ENCODE assay signal across 9 mouse cellular contexts in genomic region chr3:35574402-35574801, GRCm38 (mm10).
DNase-seq lines count a peak whose midpoint lies in the region; ATAC-seq and TF ChIP-seq lines count a peak whose summit lies in the region.
"Had no signal": no experiment of that assay in that cellular context is flagged by ENCODE, and none has a peak within 500 bp of the region (broad histone marks: within the 10 kb centered on the region; RNA-seq: fewer than 3 reads in every experiment).

No protein-coding gene starts in this region.

- no peak overlapping the region for H3K4me3 ChIP-seq in heart, adult 2 months
- no peak overlapping the region for H3K4me3 ChIP-seq in heart, embryonic 10.5 days
- H3K4me3 ChIP-seq in E14TG2a.4 (replicated peaks; ENCODE audit: low read length): no peak overlapping the region
- no peak overlapping the region for H3K4me3 ChIP-seq in cortical plate, adult 2 months (ENCODE audit: insufficient read depth, low read length)
- H3K4me3 ChIP-seq in hindbrain, embryonic 11.5 days (ENCODE audit: low read depth, low read length): no peak overlapping the region
- H3K4me3 ChIP-seq in limb, embryonic 10.5 days: no peak overlapping the region
- H3K4me3 ChIP-seq: liver, embryonic 13.5 days had no signal

- H3K4me1 ChIP-seq in heart, adult 2 months (ENCODE audit: control insufficient read depth, insufficient read depth, low read length): no peaks in the 10 kb centered on the region
- no peaks in the 10 kb centered on the region for H3K4me1 ChIP-seq in heart, embryonic 10.5 days
- H3K4me1 ChIP-seq in E14TG2a.4 (replicated peaks; ENCODE audit: low read depth, low read length): no peaks in the 10 kb centered on the region
- no peaks in the 10 kb centered on the region for H3K4me1 ChIP-seq in cortical plate, adult 2 months (ENCODE audit: control insufficient read depth, insufficient read depth, low read length)
- H3K4me1 ChIP-seq in hindbrain, embryonic 11.5 days (replicated peaks; ENCODE audit: control insufficient read depth, insufficient read depth, low read length): no peaks in the 10 kb centered on the region
- no peaks in the 10 kb centered on the region for H3K4me1 ChIP-seq in limb, embryonic 10.5 days
- H3K4me1 ChIP-seq: liver, embryonic 13.5 days had no signal

- no peak overlapping the region for H3K9ac ChIP-seq in heart, adult 2 months (ENCODE audit: low read depth, low read length)
- H3K9ac ChIP-seq in hindbrain, embryonic 11.5 days (ENCODE audit: low read depth, low read length): no peak overlapping the region
- H3K9ac ChIP-seq: liver, embryonic 13.5 days had no signal

- H3K27me3 ChIP-seq in heart, adult 2 months (ENCODE audit: control insufficient read depth, insufficient read depth, low read length): no peaks in the 10 kb centered on the region
- no peaks in the 10 kb centered on the region for H3K27me3 ChIP-seq in heart, embryonic 10.5 days (ENCODE audit: insufficient read depth, poor library complexity, severe bottlenecking)
- H3K27me3 ChIP-seq in E14TG2a.4 (ENCODE audit: insufficient read depth, low read length): no peaks in the 10 kb centered on the region
- no peaks in the 10 kb centered on the region for H3K27me3 ChIP-seq in hindbrain, embryonic 11.5 days (ENCODE audit: control insufficient read depth, insufficient read depth, low read length)
- no peaks in the 10 kb centered on the region for H3K27me3 ChIP-seq in limb, embryonic 10.5 days (ENCODE audit: low read depth, poor library complexity, severe bottlenecking)
- H3K27me3 ChIP-seq: liver, embryonic 13.5 days had no signal

- intact Hi-C loops in heart, adult 2 months (cut with DNase I): loop anchor here (10.0 kb wide), 1 partner anchor 1340 kb away; no protein-coding TSS in a partner anchor
- intact Hi-C loops in gastrocnemius, postnatal 36 days (cut with DNase I): no loop called here

- peak; percentile 76 for TF ChIP-seq CTCF in heart, adult 2 months (IDR thresholded peaks at IDR 0.05)
- peak; percentile 97 for TF ChIP-seq CTCF in E14TG2a.4 (conservative IDR thresholded peaks at IDR 0.05; ENCODE audit: low read length)
- TF ChIP-seq CTCF in cortical plate, adult 2 months (IDR thresholded peaks at IDR 0.05; ENCODE audit: extremely low read depth, insufficient read depth, low read length): peak; percentile 93

- 0 out of 2 replicates have a peak, but pooled peaks have one; percentile 33 for ATAC-seq in hindbrain, embryonic 11.5 days (ENCODE audit: low FRiP score)

- no peaks in the 10 kb centered on the region for H3K36me3 ChIP-seq in heart, adult 2 months (ENCODE audit: control insufficient read depth, insufficient read depth, low read length)
- no peaks in the 10 kb centered on the region for H3K36me3 ChIP-seq in heart, embryonic 10.5 days
- no peaks in the 10 kb centered on the region for H3K36me3 ChIP-seq in E14TG2a.4 (ENCODE audit: insufficient read depth, low read length)
- H3K36me3 ChIP-seq in hindbrain, embryonic 11.5 days (ENCODE audit: control insufficient read depth, insufficient read depth, low read length): no peaks in the 10 kb centered on the region
- no peaks in the 10 kb centered on the region for H3K36me3 ChIP-seq in limb, embryonic 10.5 days
- H3K36me3 ChIP-seq: liver, embryonic 13.5 days had no signal

- DNase-seq in heart, adult 2 months: peak in 1 of 2 experiments; percentile 19
- no peak for DNase-seq in heart, embryonic 10.5 days (ENCODE audit: low spot score)
- peak; percentile 84 for DNase-seq in hindbrain, embryonic 11.5 days (ENCODE audit: low spot score)
- peak; percentile 73 for DNase-seq in limb, embryonic 10.5 days (ENCODE audit: low spot score)
- DNase-seq in right cerebral cortex, postnatal 14 days: peak; percentile 66
- no peak for DNase-seq in gastrocnemius, postnatal 36 days
- DNase-seq: liver, embryonic 13.5 days had no signal

- no peaks in the 10 kb centered on the region for H3K9me3 ChIP-seq in heart, embryonic 10.5 days
- no peaks in the 10 kb centered on the region for H3K9me3 ChIP-seq in E14TG2a.4 (ENCODE audit: low read length)
- H3K9me3 ChIP-seq in hindbrain, embryonic 11.5 days (ENCODE audit: control insufficient read depth, low read length): no peaks in the 10 kb centered on the region
- H3K9me3 ChIP-seq in limb, embryonic 10.5 days (replicated peaks): no peaks in the 10 kb centered on the region
- H3K9me3 ChIP-seq: liver, embryonic 13.5 days had no signal

- WGBS in heart, adult 2 months: 25% methylated on average over 10 of the region's 10 CpGs
- 29% methylated on average over 10 of the region's 10 CpGs for WGBS in heart, embryonic 10.5 days
- WGBS in hindbrain, embryonic 11.5 days: 19% methylated on average over 10 of the region's 10 CpGs
- 14% methylated on average over 10 of the region's 10 CpGs for WGBS in limb, embryonic 10.5 days

- H3K4me2 ChIP-seq in hindbrain, embryonic 11.5 days (replicated peaks; ENCODE audit: low read depth, low read length): no peak overlapping the region
- H3K4me2 ChIP-seq: liver, embryonic 13.5 days had no signal

- no peak for TF ChIP-seq EP300 in heart, adult 2 months (IDR thresholded peaks at IDR 0.05; ENCODE audit: insufficient read depth, low read depth, low read length)

- H3K27ac ChIP-seq in heart, adult 2 months: no peak overlapping the region
- H3K27ac ChIP-seq in heart, embryonic 10.5 days: no peak overlapping the region
- H3K27ac ChIP-seq in cortical plate, adult 2 months (ENCODE audit: insufficient read depth, low read length): no peak overlapping the region
- no peak overlapping the region for H3K27ac ChIP-seq in hindbrain, embryonic 11.5 days (ENCODE audit: low read depth, low read length)
- no peak overlapping the region for H3K27ac ChIP-seq in limb, embryonic 10.5 days
- H3K27ac ChIP-seq: liver, embryonic 13.5 days had no signal

- no peaks in the 10 kb centered on the region for H3K79me2 ChIP-seq in heart, adult 2 months (replicated peaks; ENCODE audit: control insufficient read depth, insufficient read depth, low read length)

- TF ChIP-seq POLR2A in heart, adult 2 months (IDR thresholded peaks at IDR 0.05; ENCODE audit: insufficient read depth, low read depth, low read length): no peak
- TF ChIP-seq POLR2A in cortical plate, adult 2 months (IDR thresholded peaks at IDR 0.05; ENCODE audit: extremely low read depth, insufficient read depth, low read length): no peak

Comparison
In these comparisons a context has a peak if more than half of its experiments do, and no peak if none do; other contexts are left out.
1. DNase-seq: peak in hindbrain, embryonic 11.5 days (single experiment), limb, embryonic 10.5 days (single experiment) and right cerebral cortex, postnatal 14 days (single experiment); none in heart, embryonic 10.5 days (single experiment) and gastrocnemius, postnatal 36 days (0 of 2).
2. Peak in every context shown above with its lines, with median percentiles within 50 percentile points of each other: CTCF ChIP-seq.